Mouse (Mus musculus): ENCODE measurements around the gene Socs5. TPM values are rescaled to one million over a fixed set of nuclear protein-coding genes. Genes with fewer than 3 reads are reported as not detected.

Gene Socs5
- polyA plus RNA-seq, 1 experiment from 2014 or later, result 11.6 TPM

DNA sequence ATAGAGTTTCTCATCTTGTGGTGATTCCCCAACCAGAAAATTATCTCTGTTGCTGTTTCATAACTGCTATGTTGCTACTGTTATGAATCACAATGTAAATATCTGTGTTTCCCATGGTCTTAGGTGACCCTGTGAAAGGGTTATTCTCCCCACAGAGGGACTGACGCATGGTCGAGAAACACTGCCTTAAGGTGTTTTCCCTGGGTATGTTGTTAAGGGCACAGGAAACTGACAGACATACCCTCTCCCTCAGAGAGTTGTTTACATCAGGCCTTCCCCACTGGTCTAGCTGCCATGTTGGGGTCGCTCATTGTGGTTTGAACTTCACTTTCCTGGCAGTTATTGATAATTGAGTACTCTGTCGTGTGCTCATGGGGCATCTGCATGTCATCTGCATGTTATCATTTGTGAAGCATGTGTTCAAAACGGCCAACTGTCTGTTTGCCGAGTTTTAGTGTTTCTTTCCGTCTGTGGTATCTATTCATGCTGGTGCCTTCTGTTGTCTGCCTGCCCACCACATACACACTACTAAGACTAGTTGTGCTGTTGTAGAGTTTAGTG lies 11.6 kb downstream of the Socs5 start:
- no peak overlapping the region for H3K9ac ChIP-seq (ENCODE audit: low read length)
- 73% methylated on average over 7 of the region's 7 CpGs for WGBS
- no peak overlapping the region for H3K4me3 ChIP-seq (ENCODE audit: low read length)
- H3K27ac ChIP-seq (ENCODE audit: low read length), result no peak overlapping the region
- ATAC-seq (ENCODE audit: low read depth), result no peak
- no peaks in the 10 kb centered on the region for H3K4me1 ChIP-seq (replicated peaks; ENCODE audit: control insufficient read depth, insufficient read depth, low read length)
- H3K9me3 ChIP-seq (ENCODE audit: control insufficient read depth, low read length), result peaks cover 2% of the 10 kb centered on the region; the same call in 1 of the 2 replicates
- no peaks in the 10 kb centered on the region for H3K36me3 ChIP-seq (ENCODE audit: control insufficient read depth, insufficient read depth, low read length)
- no peak overlapping the region for H3K4me2 ChIP-seq (ENCODE audit: low read depth, low read length)
- H3K27me3 ChIP-seq (ENCODE audit: control insufficient read depth, insufficient read depth, low read depth, low read length), result no peaks in the 10 kb centered on the region

- H3K9ac ChIP-seq (ENCODE audit: low read length), result no peak overlapping the region
- H3K4me2 ChIP-seq (ENCODE audit: low read depth, low read length), result peak overlapping the region; percentile 47
- H3K4me3 ChIP-seq (ENCODE audit: low read length), result peak overlapping the region; percentile 8; the same call in 1 of the 2 replicates
- peaks cover 8% of the 10 kb centered on the region for H3K36me3 ChIP-seq (ENCODE audit: control insufficient read depth, insufficient read depth, low read length)
- H3K9me3 ChIP-seq (ENCODE audit: control insufficient read depth, low read length), result no peaks in the 10 kb centered on the region
- 46% methylated on average over 24 of the region's 24 CpGs for WGBS
- H3K4me1 ChIP-seq (replicated peaks; ENCODE audit: control insufficient read depth, insufficient read depth, low read length), result no peaks in the 10 kb centered on the region
- no peaks in the 10 kb centered on the region for H3K27me3 ChIP-seq (ENCODE audit: control insufficient read depth, insufficient read depth, low read depth, low read length)
- no peak overlapping the region for H3K27ac ChIP-seq (ENCODE audit: low read length)
- peak; percentile 68 for ATAC-seq (ENCODE audit: low read depth)
These were observed 17.9 kb downstream of the Socs5 start for GRCm38 (mm10) chr17:87125344-87125743.

DNA sequence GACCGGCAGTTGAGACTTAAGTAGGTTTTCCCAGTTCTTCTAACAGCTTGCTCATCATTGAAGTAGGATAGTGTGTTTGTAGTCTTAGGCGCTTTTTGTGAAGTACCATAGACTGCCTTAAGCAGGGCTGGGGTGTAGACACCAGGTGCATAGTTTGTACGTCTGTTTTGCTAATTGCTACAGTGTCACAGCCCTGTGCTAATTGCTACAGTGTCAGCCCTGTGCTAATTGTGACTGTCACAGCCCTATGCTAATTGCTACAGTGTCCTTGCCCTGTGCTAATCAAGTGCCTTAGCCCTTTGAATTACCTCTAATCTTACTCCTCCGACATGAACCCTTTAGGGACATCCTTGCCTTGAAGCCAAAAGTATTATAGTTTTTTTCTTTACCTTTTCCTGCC lies 24.8 kb downstream of the Socs5 start:
- ATAC-seq (ENCODE audit: low read depth), result no peak
- H3K9ac ChIP-seq (ENCODE audit: low read length), result no peak overlapping the region
- H3K4me3 ChIP-seq (ENCODE audit: low read length), result no peak overlapping the region
- H3K4me2 ChIP-seq (ENCODE audit: low read depth, low read length), result no peak overlapping the region
- H3K9me3 ChIP-seq (ENCODE audit: control insufficient read depth, low read length), result no peaks in the 10 kb centered on the region
- no peaks in the 10 kb centered on the region for H3K4me1 ChIP-seq (replicated peaks; ENCODE audit: control insufficient read depth, insufficient read depth, low read length)
- no peak overlapping the region for H3K27ac ChIP-seq (ENCODE audit: low read length)
- H3K36me3 ChIP-seq (ENCODE audit: control insufficient read depth, insufficient read depth, low read length), result peaks cover 12% of the 10 kb centered on the region
- H3K27me3 ChIP-seq (ENCODE audit: control insufficient read depth, insufficient read depth, low read depth, low read length), result no peaks in the 10 kb centered on the region
- 80% methylated on average over 4 of the region's 4 CpGs for WGBS

DNA sequence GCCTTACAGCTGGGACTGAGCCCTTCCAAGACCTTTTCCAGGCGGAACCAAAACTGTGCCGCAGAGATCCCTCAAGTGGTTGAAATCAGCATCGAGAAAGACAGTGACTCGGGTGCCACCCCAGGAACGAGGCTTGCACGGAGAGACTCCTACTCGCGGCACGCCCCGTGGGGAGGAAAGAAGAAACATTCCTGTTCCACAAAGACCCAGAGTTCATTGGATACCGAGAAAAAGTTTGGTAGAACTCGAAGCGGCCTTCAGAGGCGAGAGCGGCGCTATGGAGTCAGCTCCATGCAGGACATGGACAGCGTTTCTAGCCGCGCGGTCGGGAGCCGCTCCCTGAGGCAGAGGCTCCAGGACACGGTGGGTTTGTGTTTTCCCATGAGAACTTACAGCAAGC lies 26.3 kb downstream of the Socs5 start:
- no peaks in the 10 kb centered on the region for H3K9me3 ChIP-seq (ENCODE audit: control insufficient read depth, low read length)
- no peak overlapping the region for H3K4me3 ChIP-seq (ENCODE audit: low read length)
- 71% methylated on average over 23 of the region's 23 CpGs for WGBS
- no peak overlapping the region for H3K4me2 ChIP-seq (ENCODE audit: low read depth, low read length)
- H3K27ac ChIP-seq (ENCODE audit: low read length), result no peak overlapping the region
- no peak overlapping the region for H3K9ac ChIP-seq (ENCODE audit: low read length)
- H3K4me1 ChIP-seq (replicated peaks; ENCODE audit: control insufficient read depth, insufficient read depth, low read length), result no peaks in the 10 kb centered on the region
- H3K36me3 ChIP-seq (ENCODE audit: control insufficient read depth, insufficient read depth, low read length), result peaks cover 12% of the 10 kb centered on the region
- peak; percentile 56; the same call in 1 of the 2 replicates for ATAC-seq (ENCODE audit: low read depth)
- H3K27me3 ChIP-seq (ENCODE audit: control insufficient read depth, insufficient read depth, low read depth, low read length), result no peaks in the 10 kb centered on the region

- peaks cover 12% of the 10 kb centered on the region for H3K36me3 ChIP-seq (ENCODE audit: control insufficient read depth, insufficient read depth, low read length)
- WGBS, result 94% methylated on average over 24 of the region's 24 CpGs
- no peak overlapping the region for H3K4me3 ChIP-seq (ENCODE audit: low read length)
- no peaks in the 10 kb centered on the region for H3K27me3 ChIP-seq (ENCODE audit: control insufficient read depth, insufficient read depth, low read depth, low read length)
- no peak for ATAC-seq (ENCODE audit: low read depth)
- no peaks in the 10 kb centered on the region for H3K4me1 ChIP-seq (replicated peaks; ENCODE audit: control insufficient read depth, insufficient read depth, low read length)
- H3K9ac ChIP-seq (ENCODE audit: low read length), result no peak overlapping the region
- H3K9me3 ChIP-seq (ENCODE audit: control insufficient read depth, low read length), result no peaks in the 10 kb centered on the region
- no peak overlapping the region for H3K4me2 ChIP-seq (ENCODE audit: low read depth, low read length)
- no peak overlapping the region for H3K27ac ChIP-seq (ENCODE audit: low read length)
These were observed 27.2 kb downstream of the Socs5 start for GRCm38 (mm10) chr17:87134631-87135030.

GRCm38 (mm10) chr17:87135741-87136140 lies 28.3 kb downstream of the Socs5 start:
- H3K36me3 ChIP-seq (ENCODE audit: control insufficient read depth, insufficient read depth, low read length), result peaks cover 12% of the 10 kb centered on the region
- H3K4me2 ChIP-seq (ENCODE audit: low read depth, low read length), result no peak overlapping the region
- no peaks in the 10 kb centered on the region for H3K27me3 ChIP-seq (ENCODE audit: control insufficient read depth, insufficient read depth, low read depth, low read length)
- no peak overlapping the region for H3K27ac ChIP-seq (ENCODE audit: low read length)
- no peak overlapping the region for H3K9ac ChIP-seq (ENCODE audit: low read length)
- H3K9me3 ChIP-seq (ENCODE audit: control insufficient read depth, low read length), result no peaks in the 10 kb centered on the region
- no peak overlapping the region for H3K4me3 ChIP-seq (ENCODE audit: low read length)
- ATAC-seq (ENCODE audit: low read depth), result no peak
- 72% methylated on average over 6 of the region's 6 CpGs for WGBS
- no peaks in the 10 kb centered on the region for H3K4me1 ChIP-seq (replicated peaks; ENCODE audit: control insufficient read depth, insufficient read depth, low read length)

GRCm38 (mm10) chr17:87141188-87141935 lies 33.9 kb downstream of the Socs5 start:
- 87% methylated on average over 9 of the region's 9 CpGs for WGBS
- ATAC-seq (ENCODE audit: low read depth), result no peak
- H3K4me3 ChIP-seq (ENCODE audit: low read length), result no peak overlapping the region
- peaks cover 7% of the 10 kb centered on the region; the same call in 1 of the 2 replicates for H3K4me1 ChIP-seq (replicated peaks; ENCODE audit: control insufficient read depth, insufficient read depth, low read length)
- H3K4me2 ChIP-seq (ENCODE audit: low read depth, low read length), result no peak overlapping the region
- no peaks in the 10 kb centered on the region for H3K36me3 ChIP-seq (ENCODE audit: control insufficient read depth, insufficient read depth, low read length)
- no peaks in the 10 kb centered on the region for H3K27me3 ChIP-seq (ENCODE audit: control insufficient read depth, insufficient read depth, low read depth, low read length)
- H3K27ac ChIP-seq (ENCODE audit: low read length), result no peak overlapping the region
- no peaks in the 10 kb centered on the region for H3K9me3 ChIP-seq (ENCODE audit: control insufficient read depth, low read length)
- H3K9ac ChIP-seq (ENCODE audit: low read length), result no peak overlapping the region

DNA sequence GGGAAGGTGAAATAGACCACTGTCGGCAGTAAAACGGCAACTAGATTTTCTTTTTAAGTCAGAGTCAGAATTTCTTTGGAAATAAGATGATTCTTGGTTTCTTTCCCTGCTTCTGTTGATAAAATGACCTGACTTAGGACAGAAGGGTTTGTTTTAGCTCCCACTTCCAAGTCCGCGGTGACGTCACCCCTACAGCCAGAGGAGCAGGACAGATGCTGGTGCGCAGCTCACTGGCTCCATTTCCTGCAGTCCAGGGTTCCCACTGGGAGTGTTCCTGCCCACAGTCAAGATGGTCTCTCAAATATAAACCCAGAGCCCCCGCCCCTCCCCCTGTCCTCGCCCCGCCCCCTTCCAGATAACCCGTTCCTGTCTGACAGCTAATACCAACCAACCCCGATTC lies 34.8 kb downstream of the Socs5 start:
- Histone ChIP-seq H3K9me3 (ENCODE audit: control insufficient read depth, low read length) (no peaks in the 10 kb centered on the region), H3K4me3 (ENCODE audit: low read length) (peak overlapping the region; percentile 41), H3K9ac (ENCODE audit: low read length) (peak overlapping the region; percentile 39), H3K4me1 (replicated peaks; ENCODE audit: control insufficient read depth, insufficient read depth, low read length) (peaks cover 7% of the 10 kb centered on the region; the same call in 1 of the 2 replicates), H3K4me2 (ENCODE audit: low read depth, low read length) (peak overlapping the region; percentile 58), H3K27ac (ENCODE audit: low read length) (peak overlapping the region; percentile 57), H3K27me3 (ENCODE audit: control insufficient read depth, insufficient read depth, low read depth, low read length) (no peaks in the 10 kb centered on the region), H3K36me3 (ENCODE audit: control insufficient read depth, insufficient read depth, low read length) (no peaks in the 10 kb centered on the region)
- 17% methylated on average over 11 of the region's 11 CpGs for WGBS
- ATAC-seq (ENCODE audit: low read depth), result peak; percentile 94

DNA sequence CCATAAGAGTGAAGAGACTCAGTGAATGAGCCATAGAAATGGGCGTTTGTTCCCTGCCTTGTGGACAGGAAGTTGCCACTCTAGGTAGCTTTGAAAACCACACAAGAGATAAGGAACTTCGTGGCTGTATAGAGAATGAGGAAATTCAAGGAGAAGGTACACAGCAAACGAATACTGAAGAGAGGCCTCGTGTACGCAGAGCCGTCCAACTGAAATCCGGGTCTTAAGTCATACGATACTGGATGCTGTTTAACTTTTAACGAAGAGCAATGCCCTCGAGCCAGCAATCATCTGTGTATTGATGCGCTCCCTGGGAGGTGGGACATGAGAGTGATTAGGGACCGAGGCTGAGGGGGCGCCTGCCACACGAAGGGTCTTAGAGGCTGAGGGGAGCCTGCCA lies 35.7 kb downstream of the Socs5 start:
- Histone ChIP-seq H3K36me3 (ENCODE audit: control insufficient read depth, insufficient read depth, low read length) (no peaks in the 10 kb centered on the region), H3K27me3 (ENCODE audit: control insufficient read depth, insufficient read depth, low read depth, low read length) (no peaks in the 10 kb centered on the region), H3K9ac (ENCODE audit: low read length) (no peak overlapping the region), H3K27ac (ENCODE audit: low read length) (0 out of 2 replicates have a peak overlapping the region, but pooled peaks have one; percentile 4), H3K9me3 (ENCODE audit: control insufficient read depth, low read length) (no peaks in the 10 kb centered on the region), H3K4me2 (ENCODE audit: low read depth, low read length) (no peak overlapping the region), H3K4me1 (replicated peaks; ENCODE audit: control insufficient read depth, insufficient read depth, low read length) (peaks cover 7% of the 10 kb centered on the region; the same call in 1 of the 2 replicates), H3K4me3 (ENCODE audit: low read length) (no peak overlapping the region)
- 0 out of 2 replicates have a peak, but pooled peaks have one; percentile 27 for ATAC-seq (ENCODE audit: low read depth)
- 56% methylated on average over 14 of the region's 14 CpGs for WGBS
